Mouse (Mus musculus): ENCODE results near the gene Chrnb1. TPM values are rescaled to one million over a fixed set of nuclear protein-coding genes. Genes with fewer than 3 reads are reported as not detected.

Chrnb1 gene
- polyA plus RNA-seq, 1 experiment = 4.6 TPM

GRCm38 (mm10) chr11:69833554-69833953 lies 37.8 kb upstream of the Chrnb1 start:
- H3K27ac ChIP-seq (ENCODE audit: insufficient read depth, low read length) = no peak overlapping the region
- no peak overlapping the region for H3K4me3 ChIP-seq (ENCODE audit: insufficient read depth, low read length)
- H3K4me1 ChIP-seq (ENCODE audit: control insufficient read depth, insufficient read depth, low read length) = peaks cover 3% of the 10 kb centered on the region; the same call in 1 of the 2 replicates
- TF ChIP-seq CTCF (IDR thresholded peaks at IDR 0.05; ENCODE audit: borderline replicate concordance, insufficient read depth, low read length) (no peak), POLR2A (IDR thresholded peaks at IDR 0.05; ENCODE audit: low read depth, low read length) (no peak)

- H3K4me3 ChIP-seq (ENCODE audit: insufficient read depth, low read length) = no peak overlapping the region
- TF ChIP-seq CTCF (IDR thresholded peaks at IDR 0.05; ENCODE audit: borderline replicate concordance, insufficient read depth, low read length) (no peak), POLR2A (IDR thresholded peaks at IDR 0.05; ENCODE audit: low read depth, low read length) (no peak)
- H3K4me1 ChIP-seq (ENCODE audit: control insufficient read depth, insufficient read depth, low read length) = no peaks in the 10 kb centered on the region
- no peak overlapping the region for H3K27ac ChIP-seq (ENCODE audit: insufficient read depth, low read length)
These were observed 33.1 kb upstream of the Chrnb1 start for GRCm38 (mm10) chr11:69828832-69829231.

GRCm38 (mm10) chr11:69823456-69823855 lies 27.7 kb upstream of the Chrnb1 start:
- Histone ChIP-seq H3K4me1 (ENCODE audit: control insufficient read depth, insufficient read depth, low read length) (no peaks in the 10 kb centered on the region), H3K27ac (ENCODE audit: insufficient read depth, low read length) (no peak overlapping the region), H3K4me3 (ENCODE audit: insufficient read depth, low read length) (no peak overlapping the region)
- TF ChIP-seq POLR2A (IDR thresholded peaks at IDR 0.05; ENCODE audit: low read depth, low read length) = no peak

GRCm38 (mm10) chr11:69822080-69822479 lies 26.3 kb upstream of the Chrnb1 start, which contains the start of gene Spem1:
Spem1 (minus strand) TSS chr11:69822180.
- TF ChIP-seq POLR2A (IDR thresholded peaks at IDR 0.05; ENCODE audit: low read depth, low read length) (no peak), CTCF (IDR thresholded peaks at IDR 0.05; ENCODE audit: borderline replicate concordance, insufficient read depth, low read length) (no peak)
- Histone ChIP-seq H3K27ac (ENCODE audit: insufficient read depth, low read length) (no peak within 1 kb of the TSS), H3K4me1 (ENCODE audit: control insufficient read depth, insufficient read depth, low read length) (no peaks in the 10 kb centered on the region), H3K4me3 (ENCODE audit: insufficient read depth, low read length) (no peak within 1 kb of the TSS)

GRCm38 (mm10) chr11:69818871-69819270 lies 23.1 kb upstream of the Chrnb1 start:
- no peak overlapping the region for H3K27ac ChIP-seq (ENCODE audit: insufficient read depth, low read length)
- no peak overlapping the region for H3K4me3 ChIP-seq (ENCODE audit: insufficient read depth, low read length)
- no peak for TF ChIP-seq POLR2A (IDR thresholded peaks at IDR 0.05; ENCODE audit: low read depth, low read length)
- no peak for TF ChIP-seq CTCF (IDR thresholded peaks at IDR 0.05; ENCODE audit: borderline replicate concordance, insufficient read depth, low read length)
- H3K4me1 ChIP-seq (ENCODE audit: control insufficient read depth, insufficient read depth, low read length) = no peaks in the 10 kb centered on the region

- no peak for TF ChIP-seq POLR2A (IDR thresholded peaks at IDR 0.05; ENCODE audit: low read depth, low read length)
- Histone ChIP-seq H3K4me3 (ENCODE audit: insufficient read depth, low read length) (no peak within 1 kb of the TSS), H3K27ac (ENCODE audit: insufficient read depth, low read length) (no peak within 1 kb of the TSS), H3K4me1 (ENCODE audit: control insufficient read depth, insufficient read depth, low read length) (no peaks in the 10 kb centered on the region)
These were observed 22.6 kb upstream of the Chrnb1 start, which contains the start of gene Spem2 for GRCm38 (mm10) chr11:69818365-69818764. Spem2 (minus strand) TSS chr11:69818465.

- Histone ChIP-seq H3K27ac (ENCODE audit: insufficient read depth, low read length) (no peak overlapping the region), H3K4me1 (ENCODE audit: control insufficient read depth, insufficient read depth, low read length) (no peaks in the 10 kb centered on the region), H3K4me3 (ENCODE audit: insufficient read depth, low read length) (no peak overlapping the region)
- no peak for TF ChIP-seq POLR2A (IDR thresholded peaks at IDR 0.05; ENCODE audit: low read depth, low read length)
- TF ChIP-seq CTCF (IDR thresholded peaks at IDR 0.05; ENCODE audit: borderline replicate concordance, insufficient read depth, low read length) = no peak
These were observed 20.8 kb upstream of the Chrnb1 start for GRCm38 (mm10) chr11:69816520-69816919.

GRCm38 (mm10) chr11:69815155-69815554 lies 19.4 kb upstream of the Chrnb1 start, which contains the start of gene Gm39566:
Gm39566 (minus strand) TSS chr11:69815298.
- TF ChIP-seq CTCF (IDR thresholded peaks at IDR 0.05; ENCODE audit: borderline replicate concordance, insufficient read depth, low read length) (no peak), POLR2A (IDR thresholded peaks at IDR 0.05; ENCODE audit: low read depth, low read length) (no peak)
- Histone ChIP-seq H3K4me3 (ENCODE audit: insufficient read depth, low read length) (no peak within 1 kb of the TSS), H3K4me1 (ENCODE audit: control insufficient read depth, insufficient read depth, low read length) (no peaks in the 10 kb centered on the region), H3K27ac (ENCODE audit: insufficient read depth, low read length) (no peak within 1 kb of the TSS)

GRCm38 (mm10) chr11:69810280-69810679 lies 14.5 kb upstream of the Chrnb1 start:
- no peak overlapping the region for H3K27ac ChIP-seq (ENCODE audit: insufficient read depth, low read length)
- TF ChIP-seq CTCF (IDR thresholded peaks at IDR 0.05; ENCODE audit: borderline replicate concordance, insufficient read depth, low read length) (no peak), POLR2A (IDR thresholded peaks at IDR 0.05; ENCODE audit: low read depth, low read length) (no peak)
- H3K4me1 ChIP-seq (ENCODE audit: control insufficient read depth, insufficient read depth, low read length) = no peaks in the 10 kb centered on the region
- H3K4me3 ChIP-seq (ENCODE audit: insufficient read depth, low read length) = no peak overlapping the region

- H3K27ac ChIP-seq (ENCODE audit: insufficient read depth, low read length) = no peak overlapping the region
- no peak overlapping the region for H3K4me3 ChIP-seq (ENCODE audit: insufficient read depth, low read length)
- TF ChIP-seq POLR2A (IDR thresholded peaks at IDR 0.05; ENCODE audit: low read depth, low read length) = no peak
- no peak for TF ChIP-seq CTCF (IDR thresholded peaks at IDR 0.05; ENCODE audit: borderline replicate concordance, insufficient read depth, low read length)
- peaks cover 2% of the 10 kb centered on the region; the same call in 1 of the 2 replicates for H3K4me1 ChIP-seq (ENCODE audit: control insufficient read depth, insufficient read depth, low read length)
These were observed 11.9 kb upstream of the Chrnb1 start for GRCm38 (mm10) chr11:69807641-69808040.

- Histone ChIP-seq H3K4me3 (ENCODE audit: insufficient read depth, low read length) (no peak overlapping the region), H3K27ac (ENCODE audit: insufficient read depth, low read length) (no peak overlapping the region), H3K4me1 (ENCODE audit: control insufficient read depth, insufficient read depth, low read length) (peaks cover 2% of the 10 kb centered on the region; the same call in 1 of the 2 replicates)
- TF ChIP-seq CTCF (IDR thresholded peaks at IDR 0.05; ENCODE audit: borderline replicate concordance, insufficient read depth, low read length) (no peak), POLR2A (IDR thresholded peaks at IDR 0.05; ENCODE audit: low read depth, low read length) (no peak)
These were observed 10.6 kb upstream of the Chrnb1 start for GRCm38 (mm10) chr11:69806378-69806777.
